Mouse (Mus musculus) hematopoietic multipotent progenitor cell, adult 10-12 weeks (in vitro differentiated cells): ENCODE data around the gene Trip13. TPM values are rescaled to one million over a fixed set of nuclear protein-coding genes. Genes with fewer than 3 reads are reported as not detected.

Experiments
- polyA plus RNA-seq: library from polyadenylated mRNA; stranded (reverse); fragments of >175 nt; gene quantifications from 2 replicates; pipeline ENCODE4 v1.2.3, GENCODE M21; 2012; ENCODE audit warnings: low replicate concordance

The Trip13 gene
- polyA plus RNA-seq = 0.24 and 0.33 TPM in 2 replicates

GRCm38 (mm10) chr13:73937321-73938176 is at the start of gene Trip13, which contains the start of gene Brd9:
Trip13 (minus strand) TSS chr13:73937784.
Brd9 (plus strand) TSS chr13:73937811.

GRCm38 (mm10) chr13:73963551-73963950 is 26.0 kb upstream of the Trip13 start, which contains the start of gene Zdhhc11:
Zdhhc11 (plus strand) TSS chr13:73963851.

Other genes with a start within 250 kb of the Trip13 start
- gene Slc6a19, start 232.9 kb downstream of the Trip13 start, polyA plus RNA-seq = not detected in 2 replicates
- 50.7 and 75.2 TPM in 2 replicates for gene Slc12a7, start 204.7 kb downstream of the Trip13 start, polyA plus RNA-seq
- gene Nkd2, start 90.2 kb downstream of the Trip13 start, polyA plus RNA-seq = 0.04 and 0.17 TPM in 2 replicates
- 37.8 and 41.1 TPM in 2 replicates for gene Brd9, start within 50 bp of the Trip13 start, polyA plus RNA-seq
- gene Zdhhc11, start 26.1 kb upstream of the Trip13 start, polyA plus RNA-seq = not detected in 2 replicates
- 0.45 and 1.9 TPM in 2 replicates for gene Tppp, start 71.6 kb upstream of the Trip13 start, polyA plus RNA-seq
- 0.31 and 3.7 TPM in 2 replicates for gene Cep72, start 124.5 kb upstream of the Trip13 start, polyA plus RNA-seq
- gene Slc9a3, start 183.7 kb upstream of the Trip13 start, polyA plus RNA-seq = not detected in 2 replicates